Mouse (Mus musculus): ENCODE measurements around the gene Obsl1.

DNA sequence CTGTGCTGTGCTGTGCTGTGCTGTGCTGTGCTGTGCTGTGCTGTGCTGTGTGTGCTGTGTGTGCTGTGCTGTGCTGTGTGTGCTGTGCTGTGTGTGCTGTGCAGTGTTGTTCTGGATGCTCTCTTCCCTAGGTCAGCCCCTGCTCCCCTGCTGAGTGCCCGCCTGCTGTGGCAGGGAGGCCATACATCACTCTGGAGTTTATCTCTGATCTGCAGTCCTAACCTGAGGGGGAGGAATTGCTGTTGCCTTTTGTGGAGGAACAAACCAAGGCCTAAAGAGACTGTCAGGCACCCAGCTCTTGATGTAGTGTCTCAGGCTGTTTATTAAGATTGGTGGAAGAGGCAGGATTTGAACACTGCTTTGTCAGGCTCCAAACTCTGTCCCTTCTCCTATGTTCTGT, 43.6 kb downstream of the Obsl1 start:
- no peak for TF ChIP-seq CTCF (IDR thresholded peaks at IDR 0.05; ENCODE audit: low read depth)
- peak; percentile 60 for TF ChIP-seq EP300 (IDR thresholded peaks at IDR 0.05; ENCODE audit: low read depth)

Measured in liver, embryonic 14.5 days (tissue).